Mouse (Mus musculus): Measurements from ENCODE around the gene Gm17655. TPM values are rescaled to one million over a fixed set of nuclear protein-coding genes. Genes with fewer than 3 reads are reported as not detected.
"Not testable (repeated sequence)": the region's sequence is repeated elsewhere in the genome, so short reads cannot be mapped to it uniquely, and the experiment has no call there.

Gene Gm17655
- 1.6 and 1.7 TPM in 2 replicates for polyA plus RNA-seq (2015; fragmentation: Nextera tagmentation; extraction: Ambion mirVana)

- H3K4me2 ChIP-seq (replicated peaks; ENCODE audit: low read depth); H3K9ac ChIP-seq (ENCODE audit: low read length); DNase-seq (ENCODE audit: low spot score); H3K4me3 ChIP-seq (ENCODE audit: low read depth, low read length); H3K27ac ChIP-seq (replicated peaks); H3K36me3 ChIP-seq (ENCODE audit: control insufficient read depth, insufficient read depth, low read length); ATAC-seq (ENCODE audit: low FRiP score, low TSS enrichment); H3K27me3 ChIP-seq (ENCODE audit: control insufficient read depth, insufficient read depth, low read length); H3K4me1 ChIP-seq (replicated peaks; ENCODE audit: control insufficient read depth, insufficient read depth); H3K9me3 ChIP-seq (ENCODE audit: control insufficient read depth, low read length): not testable (repeated sequence)
- 94% methylated on average over 2 of the region's 2 CpGs for WGBS
These were observed at the start of gene Gm17655 for GRCm38 (mm10) chr5:110072413-110072812. TSS of gene Gm17655 (minus strand) at chr5:110072513.

GRCm38 (mm10) chr5:110109991-110110441 is 37.7 kb upstream of the Gm17655 start, which contains the start of gene Zfp605:
TSS of gene Zfp605 (plus strand) at chr5:110110092.
- Histone ChIP-seq H3K4me2 (replicated peaks; ENCODE audit: low read depth) (peak within 1 kb of the TSS; percentile 79), H3K9ac (ENCODE audit: low read length) (peak within 1 kb of the TSS; percentile 57), H3K4me1 (replicated peaks; ENCODE audit: control insufficient read depth, insufficient read depth) (no peaks in the 10 kb centered on the region), H3K9me3 (ENCODE audit: control insufficient read depth, low read length) (0 out of 2 replicates have a peak, but pooled peaks cover 2% of the 10 kb centered on the region), H3K4me3 (ENCODE audit: low read depth, low read length) (peak within 1 kb of the TSS; percentile 59), H3K36me3 (ENCODE audit: control insufficient read depth, insufficient read depth, low read length) (peaks cover 9% of the 10 kb centered on the region), H3K27ac (replicated peaks) (peak within 1 kb of the TSS; percentile 71), H3K27me3 (ENCODE audit: control insufficient read depth, insufficient read depth, low read length) (no peaks in the 10 kb centered on the region)
- 1% methylated on average over 12 of the region's 12 CpGs for whole genome bisulfite sequencing
- peak; percentile 13 for ATAC-seq (ENCODE audit: low FRiP score, low TSS enrichment)
- DNase-seq (ENCODE audit: low spot score) = peak; percentile 83
- TF ChIP-seq EP300 (optimal IDR thresholded peaks at IDR 0.05) (no peak), CTCF (IDR thresholded peaks at IDR 0.05; ENCODE audit: low read depth) (no peak)

- H3K27ac ChIP-seq (replicated peaks) = peak overlapping the region; percentile 100
- no peaks in the 10 kb centered on the region for H3K4me1 ChIP-seq (replicated peaks; ENCODE audit: control insufficient read depth, insufficient read depth)
- WGBS = under 1% methylated on average over 7 of the region's 7 CpGs
- H3K36me3 ChIP-seq (ENCODE audit: control insufficient read depth, insufficient read depth, low read length) = peaks cover 26% of the 10 kb centered on the region
- H3K27me3 ChIP-seq (ENCODE audit: control insufficient read depth, insufficient read depth, low read length) = no peaks in the 10 kb centered on the region
- H3K4me3 ChIP-seq (ENCODE audit: low read depth, low read length) = peak overlapping the region; percentile 81
- H3K9me3 ChIP-seq (ENCODE audit: control insufficient read depth, low read length) = 0 out of 2 replicates have a peak, but pooled peaks cover 4% of the 10 kb centered on the region
- DNase-seq (ENCODE audit: low spot score) = no peak
- no peak for ATAC-seq (ENCODE audit: low FRiP score, low TSS enrichment)
- TF ChIP-seq EP300 (optimal IDR thresholded peaks at IDR 0.05) (no peak), CTCF (IDR thresholded peaks at IDR 0.05; ENCODE audit: low read depth) (peak; percentile 39)
- H3K9ac ChIP-seq (ENCODE audit: low read length) = no peak overlapping the region
- peak overlapping the region; percentile 75 for H3K4me2 ChIP-seq (replicated peaks; ENCODE audit: low read depth)
These were observed 36.0 kb upstream of the Gm17655 start for GRCm38 (mm10) chr5:110108305-110108628.

- TF ChIP-seq EP300 (optimal IDR thresholded peaks at IDR 0.05) = no peak
- TF ChIP-seq CTCF (IDR thresholded peaks at IDR 0.05; ENCODE audit: low read depth) = no peak
- Histone ChIP-seq H3K27ac (replicated peaks) (peak within 1 kb of the TSS; percentile 100), H3K9me3 (ENCODE audit: control insufficient read depth, low read length) (0 out of 2 replicates have a peak, but pooled peaks cover 4% of the 10 kb centered on the region), H3K4me3 (ENCODE audit: low read depth, low read length) (peak within 1 kb of the TSS; percentile 81), H3K9ac (ENCODE audit: low read length) (peak within 1 kb of the TSS; percentile 89), H3K27me3 (ENCODE audit: control insufficient read depth, insufficient read depth, low read length) (no peaks in the 10 kb centered on the region), H3K36me3 (ENCODE audit: control insufficient read depth, insufficient read depth, low read length) (peaks cover 30% of the 10 kb centered on the region), H3K4me1 (replicated peaks; ENCODE audit: control insufficient read depth, insufficient read depth) (no peaks in the 10 kb centered on the region), H3K4me2 (replicated peaks; ENCODE audit: low read depth) (peak within 1 kb of the TSS; percentile 75)
- peak; percentile 95 for ATAC-seq (ENCODE audit: low FRiP score, low TSS enrichment)
- WGBS = under 1% methylated on average over 70 of the region's 71 CpGs
- peak; percentile 97 for DNase-seq (ENCODE audit: low spot score)
These were observed 35.4 kb upstream of the Gm17655 start, which contains the start of gene Gtpbp6 for GRCm38 (mm10) chr5:110107581-110108304. TSS of gene Gtpbp6 (minus strand) at chr5:110108197.

GRCm38 (mm10) chr5:110106901-110107564 is 34.7 kb upstream of the Gm17655 start:
- 0 out of 2 replicates have a peak, but pooled peaks cover 4% of the 10 kb centered on the region for H3K9me3 ChIP-seq (ENCODE audit: control insufficient read depth, low read length)
- DNase-seq (ENCODE audit: low spot score) = no peak

More at GRCm38 (mm10) chr5:110106901-110107564, 34.7 kb upstream of the Gm17655 start:
- H3K4me2 ChIP-seq (replicated peaks; ENCODE audit: low read depth) = peak overlapping the region; percentile 75
- no peaks in the 10 kb centered on the region for H3K27me3 ChIP-seq (ENCODE audit: control insufficient read depth, insufficient read depth, low read length)
- TF ChIP-seq CTCF (IDR thresholded peaks at IDR 0.05; ENCODE audit: low read depth) = 0 out of 2 replicates have a peak, but pooled peaks have one; percentile 1
- no peak for TF ChIP-seq EP300 (optimal IDR thresholded peaks at IDR 0.05)
- WGBS = 17% methylated on average over 38 of the region's 41 CpGs
- peaks cover 30% of the 10 kb centered on the region for H3K36me3 ChIP-seq (ENCODE audit: control insufficient read depth, insufficient read depth, low read length)
- ATAC-seq (ENCODE audit: low FRiP score, low TSS enrichment) = no peak; the same call in 1 of the 2 replicates
- peak overlapping the region; percentile 89 for H3K9ac ChIP-seq (ENCODE audit: low read length)
- H3K4me1 ChIP-seq (replicated peaks; ENCODE audit: control insufficient read depth, insufficient read depth) = no peaks in the 10 kb centered on the region
- H3K4me3 ChIP-seq (ENCODE audit: low read depth, low read length) = peak overlapping the region; percentile 81
- peak overlapping the region; percentile 100 for H3K27ac ChIP-seq (replicated peaks)

Data from stomach, postnatal 0 days (tissue).